Mouse (Mus musculus) ovary, postnatal 36 days (tissue): Measurements from ENCODE around the gene Pttg1ip.

Experiments used
- DNase-seq: peaks from one replicate; pipeline ENCODE4 v3.0.0; 2022; ENCODE audit warnings: low spot score, mixed read lengths

Gene Pttg1ip

GRCm38 (mm10) chr10:77569481-77569880 is 12.0 kb upstream of the Pttg1ip start:
- no peak for DNase-seq

DNA sequence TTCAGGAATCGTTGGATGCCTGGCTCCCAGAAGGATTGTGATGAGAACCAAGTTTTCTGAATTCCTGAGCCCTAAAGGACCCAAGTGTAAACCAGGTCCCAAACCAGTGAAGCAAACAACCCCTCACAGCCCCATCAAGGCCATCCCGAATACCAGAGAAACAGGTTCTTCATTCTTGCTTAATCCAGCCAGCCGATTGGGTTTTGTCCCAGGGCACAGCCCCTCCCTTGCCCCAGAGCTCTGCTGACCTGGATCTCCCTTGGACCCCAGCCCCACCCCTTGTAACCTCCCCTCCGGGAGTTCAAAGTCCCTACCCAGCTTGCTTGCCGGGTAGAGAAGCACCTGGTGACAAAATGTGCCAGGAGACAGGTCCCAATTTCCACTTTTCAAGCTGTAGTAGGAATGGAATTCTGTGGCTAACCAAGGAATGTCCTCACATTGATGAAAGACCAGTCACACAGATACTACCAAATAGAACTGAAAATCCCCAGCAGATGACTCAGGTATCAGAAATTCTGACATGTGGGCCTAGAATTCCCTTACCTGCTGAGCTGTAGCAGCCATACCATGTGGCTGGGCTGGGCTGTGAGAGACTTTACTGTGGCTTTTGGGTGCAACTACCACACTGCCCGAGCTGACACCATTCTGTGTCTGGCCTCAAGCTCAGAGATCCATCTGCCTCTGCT is 11.4 kb upstream of the Pttg1ip start:
- DNase-seq: no peak

DNA sequence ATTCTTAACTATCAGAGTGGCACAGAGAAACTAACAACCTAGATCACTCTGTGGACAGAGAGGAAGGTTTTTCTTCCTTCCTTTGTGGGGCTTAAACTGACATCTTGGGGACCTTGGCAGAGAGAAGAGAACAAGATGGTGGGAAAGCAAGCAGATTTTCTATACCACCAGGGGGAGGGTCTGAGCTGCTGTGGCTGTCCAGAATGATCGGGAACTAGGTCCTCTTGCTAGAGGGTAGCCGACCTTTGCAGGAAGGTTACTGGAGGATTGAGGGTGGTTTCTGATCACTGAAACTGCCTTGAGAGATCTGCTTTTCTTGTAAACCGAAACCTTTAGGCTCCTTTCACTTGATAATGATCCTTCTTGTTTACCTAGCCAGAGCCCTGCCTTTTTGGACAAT is 9.3 kb upstream of the Pttg1ip start:
- no peak for DNase-seq

DNA sequence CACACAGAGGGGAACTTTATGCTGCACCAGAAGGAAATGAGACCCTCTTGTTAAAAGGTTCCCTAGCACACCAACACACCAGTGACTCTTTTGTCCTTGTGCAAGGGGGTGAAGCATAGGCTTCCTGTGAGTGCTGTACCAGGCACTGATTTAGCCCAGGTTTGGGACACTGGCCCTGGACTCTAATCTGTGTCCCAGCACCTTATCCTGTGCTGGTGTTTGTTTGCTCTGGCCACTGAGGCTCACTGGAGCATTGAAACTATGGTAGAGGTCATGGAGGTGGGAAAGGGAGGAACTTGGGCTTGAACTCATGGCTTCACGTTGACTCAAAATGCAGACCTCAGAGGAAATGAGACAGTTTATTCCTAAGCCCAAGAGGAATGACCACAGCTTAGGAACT is 8.4 kb upstream of the Pttg1ip start:
- no peak for DNase-seq

DNA sequence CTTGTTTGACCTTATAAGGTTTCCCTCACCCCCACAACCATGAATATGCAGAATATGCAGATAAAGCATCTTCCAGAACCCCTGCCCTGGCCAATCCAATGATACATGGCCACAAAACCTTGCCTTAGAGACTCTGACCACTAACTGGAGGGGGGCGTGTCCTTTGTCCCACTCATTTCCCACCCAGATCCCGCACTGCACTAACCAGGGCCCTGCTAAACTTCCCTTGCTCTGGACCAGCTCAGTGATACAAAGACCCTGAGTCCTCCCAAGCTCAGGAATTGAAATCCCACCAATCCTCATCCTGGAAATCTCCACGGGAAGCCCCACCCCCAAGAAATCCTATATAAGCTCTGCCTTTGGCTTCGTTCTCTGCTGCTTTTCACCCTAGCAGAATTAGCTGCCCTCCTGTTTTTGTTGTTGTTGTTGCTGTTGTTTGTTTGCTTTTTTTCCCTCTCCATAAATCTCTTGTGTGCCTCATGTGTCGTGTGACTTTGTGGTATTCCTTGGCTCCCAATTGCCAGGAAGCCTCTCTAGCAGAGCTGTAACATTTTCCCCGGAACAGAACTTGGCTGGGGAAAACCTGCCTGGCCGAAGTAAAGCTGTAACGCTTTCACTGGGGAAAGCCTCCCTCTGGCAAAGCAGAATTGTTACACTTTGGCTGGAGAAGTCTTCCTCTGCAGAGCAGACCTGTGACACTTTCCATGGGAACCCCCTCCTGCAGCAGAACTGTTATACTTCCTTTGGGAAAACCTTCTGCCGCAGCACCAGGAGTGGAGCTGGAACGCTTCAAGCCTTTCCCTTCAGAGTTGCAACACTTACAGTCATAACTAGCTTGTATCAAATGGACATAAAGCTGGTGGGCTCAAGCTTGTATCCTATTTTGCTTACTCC is 1.2 kb upstream of the Pttg1ip start:
- DNase-seq: no peak

GRCm38 (mm10) chr10:77581023-77581407 is 505 bp upstream of the Pttg1ip start:
- no peak for DNase-seq

DNA sequence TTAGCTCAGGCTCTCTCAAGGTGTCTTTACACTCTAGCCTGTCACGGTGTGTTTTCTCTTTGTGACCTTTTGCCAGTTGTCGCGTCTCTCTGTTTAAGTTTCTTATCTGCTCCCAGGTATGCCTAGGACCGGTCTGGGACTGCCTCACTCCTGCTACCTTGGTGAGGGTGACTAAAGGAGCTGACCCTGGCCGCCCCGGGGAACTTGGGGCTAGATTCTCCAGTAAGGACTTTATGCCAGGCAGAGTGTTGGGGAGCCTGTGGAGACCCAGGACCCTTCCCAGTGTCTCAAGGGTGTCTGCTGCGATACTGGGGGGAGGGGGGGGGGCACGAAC is 732 bp downstream of the Pttg1ip start:
- no peak for DNase-seq

DNA sequence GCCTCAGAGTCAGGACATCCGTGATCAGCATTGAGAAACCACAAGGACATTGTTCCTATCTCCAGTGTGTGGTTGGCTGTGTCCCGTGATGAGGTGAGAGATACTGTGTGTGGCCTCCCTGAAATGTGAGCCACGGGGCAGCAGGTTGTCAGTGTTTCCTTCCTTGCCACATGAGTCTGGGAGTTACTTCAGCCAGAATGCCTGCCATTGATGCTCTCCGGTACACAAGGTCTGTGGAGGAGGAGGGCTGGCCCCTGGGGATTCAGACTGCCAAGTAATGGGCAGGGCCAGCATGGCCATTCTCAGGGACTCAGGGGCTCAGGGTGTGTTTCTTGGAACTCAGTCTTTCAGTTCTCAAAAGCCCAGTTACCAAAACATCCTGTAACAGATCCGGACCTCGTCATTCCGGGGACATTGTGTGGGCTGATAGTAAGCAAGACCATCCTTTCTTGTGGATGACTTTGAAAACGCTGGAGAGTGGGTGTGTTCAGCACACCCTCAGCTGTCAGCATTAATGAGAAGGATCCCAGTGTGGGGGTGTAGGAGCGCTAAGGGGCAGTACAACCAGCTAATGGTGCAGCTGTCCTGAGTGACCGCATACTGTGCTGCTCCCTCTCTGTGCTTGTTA is 2.4 kb downstream of the Pttg1ip start:
- no peak for DNase-seq

DNA sequence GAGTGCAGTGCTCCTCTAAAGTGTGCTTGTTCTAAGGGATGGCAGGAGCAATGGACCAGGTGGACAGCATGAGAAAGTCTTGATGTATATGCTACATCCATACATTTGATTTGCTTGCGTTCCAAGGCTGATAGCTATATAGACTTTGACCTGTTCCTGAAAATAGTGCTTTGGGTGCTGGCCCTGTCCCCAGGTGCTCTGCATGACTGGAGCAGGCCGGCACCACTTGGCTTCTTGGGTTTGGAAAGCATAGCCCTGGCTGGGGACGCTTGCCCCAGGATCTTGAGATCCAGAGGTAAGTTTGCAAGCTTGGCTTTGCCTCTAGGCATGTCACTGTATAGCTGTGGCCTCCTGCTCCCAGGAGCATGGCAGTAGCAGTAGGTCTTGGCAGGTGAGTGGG is 5.1 kb downstream of the Pttg1ip start:
- no peak for DNase-seq

GRCm38 (mm10) chr10:77587091-77587775 is 5.7 kb downstream of the Pttg1ip start:
- DNase-seq: no peak

- no peak for DNase-seq
Measured at GRCm38 (mm10) chr10:77588036-77588435, 6.5 kb downstream of the Pttg1ip start.

- no peak for DNase-seq
Measured at GRCm38 (mm10) chr10:77589117-77589516, 7.6 kb downstream of the Pttg1ip start.

GRCm38 (mm10) chr10:77589749-77590148 is 8.2 kb downstream of the Pttg1ip start:
- no peak for DNase-seq

DNA sequence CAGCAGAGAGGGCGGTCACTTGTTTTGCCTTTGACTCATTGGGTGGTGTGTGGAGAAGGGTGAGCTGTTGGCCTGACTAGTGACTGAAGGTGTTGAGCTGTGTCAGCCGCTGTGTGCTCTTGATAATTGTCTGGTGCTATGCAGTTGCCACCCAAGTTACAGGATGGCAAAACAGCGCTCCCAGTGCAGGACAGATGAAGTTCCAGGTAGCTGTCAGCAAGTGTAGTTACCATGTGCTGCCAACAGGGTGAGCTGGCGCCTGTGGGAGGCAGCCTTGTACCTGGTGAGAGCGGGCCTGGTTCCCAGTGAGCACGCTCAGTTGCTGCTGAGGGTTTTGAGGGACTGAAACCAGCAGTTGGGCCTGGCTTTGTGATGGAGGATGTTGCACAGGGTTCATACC is 9.3 kb downstream of the Pttg1ip start:
- DNase-seq: peak; percentile 52

GRCm38 (mm10) chr10:77591546-77591945 is 10.0 kb downstream of the Pttg1ip start:
- DNase-seq: no peak

DNA sequence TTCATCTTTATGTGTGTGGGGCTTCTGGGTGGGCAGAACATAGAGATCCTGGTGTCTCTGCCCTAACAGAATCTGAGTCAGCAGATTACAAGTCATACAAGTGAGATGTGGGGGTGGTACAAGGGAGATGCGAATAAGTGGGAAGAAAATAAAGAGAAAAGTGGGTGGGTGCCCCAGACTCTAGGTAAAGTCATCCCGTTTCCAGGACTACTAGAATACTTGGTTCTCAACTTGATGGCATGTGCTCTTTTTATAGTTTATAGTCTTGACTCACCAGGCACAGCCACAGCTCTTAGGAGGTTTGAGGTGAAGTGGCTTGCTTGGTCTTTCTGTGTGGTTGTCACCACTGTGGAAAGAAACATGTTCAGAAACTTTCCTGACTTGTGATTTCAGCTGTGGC is 14.5 kb downstream of the Pttg1ip start:
- DNase-seq: no peak

- no peak for DNase-seq
Measured at GRCm38 (mm10) chr10:77603021-77603420, 21.5 kb downstream of the Pttg1ip start.

GRCm38 (mm10) chr10:77604111-77604510 is 22.6 kb downstream of the Pttg1ip start:
- DNase-seq: no peak

DNA sequence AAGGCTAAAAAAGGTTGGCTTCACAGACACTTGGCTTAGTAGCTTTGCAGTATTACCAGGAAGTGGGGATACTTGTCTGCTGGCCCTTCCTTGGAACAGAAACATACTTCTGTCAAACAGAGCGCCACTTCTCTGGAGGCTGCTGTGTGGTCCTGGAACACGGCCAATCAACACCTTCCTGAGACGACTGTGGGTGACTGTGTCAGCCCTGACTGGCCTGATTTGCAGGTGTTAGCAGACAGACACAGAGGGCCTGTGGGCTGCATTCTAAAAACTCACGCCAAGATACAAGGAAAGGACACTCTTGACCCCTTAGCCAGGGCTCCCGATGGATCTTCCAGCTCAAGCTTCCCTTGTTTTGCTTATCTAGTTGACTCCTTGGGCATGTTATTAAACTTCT is 23.4 kb downstream of the Pttg1ip start:
- no peak for DNase-seq

GRCm38 (mm10) chr10:77605368-77605767 is 23.8 kb downstream of the Pttg1ip start:
- DNase-seq: no peak

- DNase-seq: peak; percentile 98
Measured at GRCm38 (mm10) chr10:77605908-77606826, 24.6 kb downstream of the Pttg1ip start, which contains the start of the genes Sumo3 and Gm49325. Gene Sumo3 (plus strand): TSS chr10:77606097. Gene Gm49325 (plus strand): TSS chr10:77606197.
